Mouse (Mus musculus) C2C12 (cell line): ENCODE measurements at regions not wholly inside any gene's neighbourhood (a gene's known extent, or its start where the extent isn't known, plus 50 kb on each side); places are given as distances from the start of the nearest gene placed in this dataset.

ENCODE experiments used
- CEBPB ChIP-seq: IDR thresholded peaks from one replicate; pipeline ENCODE4 v1.6.1; 2011; ENCODE audit warnings: low read depth, mild to moderate bottlenecking, control low read depth, moderate library complexity
- CTCF ChIP-seq: IDR thresholded peaks from one replicate; pipeline ENCODE4 v1.5.1; 2011; ENCODE audit not compliant: control insufficient read depth, insufficient read depth, insufficient read length
- MAX ChIP-seq: IDR thresholded peaks from one replicate; pipeline ENCODE4 v1.6.1; 2011; ENCODE audit warnings: mild to moderate bottlenecking, control low read depth
- MYOG ChIP-seq: IDR thresholded peaks from one replicate; pipeline ENCODE4 v1.6.1; 2011; ENCODE audit not compliant: control insufficient read depth, insufficient read length; ENCODE audit errors: extremely low read depth
- USF1 ChIP-seq: IDR thresholded peaks from one replicate; pipeline ENCODE4 v1.6.1; 2011; ENCODE audit warnings: low read depth, mild to moderate bottlenecking, control low read depth, moderate library complexity

- TF ChIP-seq MAX, result no peak
- TF ChIP-seq CTCF, result no peak
- TF ChIP-seq USF1, result no peak
- TF ChIP-seq MYOG, result no peak
- no peak for TF ChIP-seq CEBPB
Measured at GRCm38 (mm10) chr10:70842176-70842838, 186.5 kb upstream of the Phyhipl start.
